Mouse (Mus musculus) activated CD4-positive, CD25-positive, alpha-beta regulatory T cell, adult 4 months (primary cell): ENCODE measurements around the gene Syt6. TPM values are rescaled to one million over a fixed set of nuclear protein-coding genes. Genes with fewer than 3 reads are reported as not detected.
"Not testable (repeated sequence)": the region's sequence is repeated elsewhere in the genome, so short reads cannot be mapped to it uniquely, and the experiment has no call there.

Experiments used
- ATAC-seq: one replicate; pipeline ENCODE4 v1.8.0; 2017
- polyA plus RNA-seq, 2 experiments: library from polyadenylated mRNA; unstranded; fragments of 100-300 nt; shearing (Covaris generic); gene quantifications; one replicate each; pipeline ENCODE4 v1.2.1; 2017

Gene Syt6
- polyA plus RNA-seq, 2 experiments from 2014 or later, result not detected

- ATAC-seq, result no peak
Measured at GRCm38 (mm10) chr3:103601561-103601960, 26.5 kb downstream of the Syt6 start.

- ATAC-seq, result no peak
Measured at GRCm38 (mm10) chr3:103606045-103606597, 31.1 kb downstream of the Syt6 start.

GRCm38 (mm10) chr3:103606660-103607595 lies 31.9 kb downstream of the Syt6 start:
- ATAC-seq, result no peak

DNA sequence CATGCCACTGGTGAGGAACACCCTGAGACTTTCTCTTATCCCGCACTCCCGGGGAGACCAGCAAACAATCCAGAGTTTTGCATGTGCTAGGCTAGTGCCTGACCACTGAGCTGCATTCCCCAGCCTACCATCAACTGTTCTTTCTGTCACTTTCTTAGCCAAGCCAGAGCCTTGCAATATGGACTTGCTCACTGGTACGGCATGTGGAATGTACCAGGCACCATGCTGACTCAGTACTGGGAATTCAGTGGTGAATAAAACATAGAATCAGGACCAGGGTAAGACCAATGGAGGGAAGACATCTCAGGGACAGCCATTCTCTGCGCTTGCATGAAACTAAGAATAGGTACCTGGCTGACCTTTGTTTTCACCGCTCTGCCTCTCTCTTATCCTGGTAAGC lies 35.2 kb downstream of the Syt6 start:
- ATAC-seq, result no peak

GRCm38 (mm10) chr3:103612636-103613355 lies 37.8 kb downstream of the Syt6 start:
- ATAC-seq, result no peak

DNA sequence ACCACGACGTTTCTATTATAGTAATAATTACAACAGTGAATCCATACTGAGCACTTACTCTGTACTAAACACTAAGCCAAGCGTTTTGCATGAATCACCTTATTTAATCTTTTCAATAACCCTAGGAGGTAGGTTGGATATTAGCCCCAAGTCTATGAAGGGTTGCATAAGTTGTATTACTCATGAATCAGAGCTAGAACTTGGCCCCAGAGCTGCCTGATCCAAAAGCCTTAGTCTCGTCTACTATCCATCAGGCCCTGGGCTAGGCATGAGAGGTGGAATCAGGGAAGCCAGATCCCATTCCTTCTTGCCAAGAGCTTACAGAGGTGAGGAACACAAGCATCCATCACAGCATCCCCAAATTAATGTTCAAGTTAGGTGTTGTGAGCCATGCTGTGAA lies 40.6 kb downstream of the Syt6 start:
- no peak for ATAC-seq

DNA sequence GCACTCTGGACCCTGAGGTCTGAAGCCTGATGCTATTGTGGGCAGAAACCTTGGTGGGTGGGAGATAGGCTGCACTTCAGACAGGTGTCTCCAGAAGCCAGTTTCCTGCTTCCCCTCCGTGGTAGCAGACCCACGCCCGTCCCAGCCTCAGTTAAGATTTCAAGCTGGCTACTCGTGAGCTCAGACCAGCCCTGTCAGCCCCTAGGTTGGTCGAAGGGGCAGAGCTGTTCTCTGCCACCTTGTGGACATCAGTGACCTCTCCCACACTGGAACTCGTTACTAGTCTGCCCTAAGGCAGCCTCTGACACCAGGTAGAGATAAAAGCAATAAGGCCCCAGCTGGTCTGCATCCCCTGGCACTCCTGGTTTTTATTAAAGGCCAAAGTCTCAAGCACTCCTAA lies 42.0 kb downstream of the Syt6 start:
- no peak for ATAC-seq

GRCm38 (mm10) chr3:103620101-103620500 lies 45.1 kb downstream of the Syt6 start:
- no peak for ATAC-seq

GRCm38 (mm10) chr3:103623893-103624470 lies 49.0 kb downstream of the Syt6 start:
- no peak for ATAC-seq

DNA sequence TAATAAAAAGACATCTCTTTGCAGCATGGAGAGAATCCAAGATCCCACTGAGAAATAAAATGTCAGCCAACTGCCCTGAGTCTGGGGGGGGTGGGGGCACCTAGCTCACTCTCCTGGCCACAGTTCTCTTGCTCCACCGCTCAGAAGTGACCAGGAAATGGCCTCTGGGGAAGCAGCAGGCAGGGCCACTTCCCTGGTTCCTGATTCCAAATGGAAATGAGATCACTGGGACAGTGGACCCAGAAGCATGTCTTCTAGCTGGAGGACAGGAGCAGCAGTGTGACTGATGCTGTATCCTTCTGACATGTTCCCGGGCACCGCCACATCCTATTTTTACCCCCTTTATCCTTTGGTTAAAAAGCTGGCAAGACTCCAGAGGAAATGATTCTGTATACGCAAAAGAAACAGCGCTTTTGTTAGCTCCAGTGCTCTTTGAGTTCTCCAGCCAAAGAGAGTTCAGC lies 49.6 kb downstream of the Syt6 start:
- no peak for ATAC-seq

GRCm38 (mm10) chr3:103625169-103625568 lies 50.1 kb downstream of the Syt6 start:
- ATAC-seq, result no peak

DNA sequence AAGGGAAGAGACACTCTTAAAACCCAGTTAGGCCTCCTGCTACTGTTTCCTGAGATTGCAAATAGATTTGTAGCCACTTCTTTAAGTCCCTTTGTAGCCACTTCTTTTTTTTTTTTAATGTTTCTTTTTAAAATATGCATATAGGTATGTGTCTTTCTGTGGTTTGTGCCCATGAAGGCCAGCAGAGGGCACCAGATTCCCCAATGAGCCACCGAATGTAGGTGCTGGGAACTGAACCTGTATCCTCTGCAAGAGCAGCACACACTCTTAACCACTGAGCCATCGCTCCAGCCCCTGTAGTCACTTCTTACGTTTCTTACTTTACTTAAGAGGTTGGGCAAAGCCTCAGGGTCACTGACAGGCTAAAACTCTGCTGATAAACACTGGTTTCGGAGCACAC lies 51.5 kb downstream of the Syt6 start:
- no peak for ATAC-seq

DNA sequence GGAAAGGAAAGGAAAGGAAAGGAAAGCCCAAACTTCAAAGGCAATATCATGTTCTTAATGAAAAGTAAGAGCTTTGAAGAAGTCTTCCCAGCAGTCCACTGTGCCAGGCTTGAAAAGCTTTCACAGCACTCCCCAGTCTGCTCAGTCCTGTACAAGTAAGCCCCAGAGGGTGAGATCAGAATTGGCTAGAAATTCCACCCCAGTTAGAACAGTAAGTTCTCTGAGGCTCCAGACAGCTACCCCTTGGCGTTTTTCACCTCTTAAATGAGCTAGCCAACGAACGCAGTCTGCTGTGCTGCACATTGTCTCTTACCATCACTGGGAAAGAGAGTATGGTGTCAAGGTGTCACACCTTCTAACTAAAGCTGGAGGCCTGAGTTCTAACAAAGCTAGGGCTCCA lies 52.6 kb downstream of the Syt6 start:
- ATAC-seq, result no peak

DNA sequence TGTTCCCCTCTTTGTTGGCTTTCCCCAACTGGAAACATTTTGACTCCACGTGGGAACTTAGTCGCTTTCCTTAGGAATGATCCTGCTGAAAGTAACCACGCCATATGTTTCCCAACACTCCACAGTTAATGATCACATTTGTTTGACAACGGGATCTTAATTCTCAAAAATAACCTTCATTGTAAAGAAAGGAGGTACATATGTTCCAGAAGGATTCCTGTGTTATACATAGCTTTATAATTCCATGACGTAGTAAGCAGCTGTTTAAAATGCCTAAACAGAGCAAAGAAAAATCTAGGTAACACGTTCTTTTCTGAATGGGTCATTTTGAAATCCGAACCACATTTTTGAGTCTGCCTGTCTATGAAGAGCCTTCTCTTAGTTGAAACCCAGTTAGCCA lies 58.1 kb downstream of the Syt6 start:
- no peak for ATAC-seq

DNA sequence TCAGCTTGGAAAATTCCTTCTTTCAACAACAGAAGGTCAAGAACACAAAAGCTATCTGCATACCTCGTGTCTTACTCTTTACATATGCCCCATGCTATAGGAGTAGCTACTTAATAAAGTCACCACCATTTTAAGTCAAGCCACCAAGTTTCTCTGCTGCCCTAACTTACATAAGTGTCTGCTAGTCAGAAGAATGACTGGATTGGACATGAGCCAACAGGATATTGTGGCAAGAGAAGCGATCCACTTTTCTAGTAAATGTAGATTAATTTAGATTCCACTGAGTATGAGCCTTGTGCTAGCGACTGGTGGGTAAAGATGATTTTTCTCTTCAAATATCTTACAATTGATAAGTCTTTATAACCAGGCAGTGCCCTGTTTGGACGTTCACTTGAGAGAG lies 58.8 kb downstream of the Syt6 start:
- ATAC-seq, result no peak

- ATAC-seq, result no peak
Measured at GRCm38 (mm10) chr3:103634256-103634655, 59.2 kb downstream of the Syt6 start.

GRCm38 (mm10) chr3:103637641-103638040 lies 62.6 kb downstream of the Syt6 start:
- ATAC-seq, result no peak

GRCm38 (mm10) chr3:103640226-103640803 lies 65.3 kb downstream of the Syt6 start:
- no peak for ATAC-seq

GRCm38 (mm10) chr3:103641301-103641700 lies 66.3 kb downstream of the Syt6 start:
- no peak for ATAC-seq

GRCm38 (mm10) chr3:103645968-103646367 lies 70.9 kb downstream of the Syt6 start, which contains the start of gene Atg4a-ps:
TSS of gene Atg4a-ps (minus strand) at chr3:103646068.
- ATAC-seq, result not testable (repeated sequence)

DNA sequence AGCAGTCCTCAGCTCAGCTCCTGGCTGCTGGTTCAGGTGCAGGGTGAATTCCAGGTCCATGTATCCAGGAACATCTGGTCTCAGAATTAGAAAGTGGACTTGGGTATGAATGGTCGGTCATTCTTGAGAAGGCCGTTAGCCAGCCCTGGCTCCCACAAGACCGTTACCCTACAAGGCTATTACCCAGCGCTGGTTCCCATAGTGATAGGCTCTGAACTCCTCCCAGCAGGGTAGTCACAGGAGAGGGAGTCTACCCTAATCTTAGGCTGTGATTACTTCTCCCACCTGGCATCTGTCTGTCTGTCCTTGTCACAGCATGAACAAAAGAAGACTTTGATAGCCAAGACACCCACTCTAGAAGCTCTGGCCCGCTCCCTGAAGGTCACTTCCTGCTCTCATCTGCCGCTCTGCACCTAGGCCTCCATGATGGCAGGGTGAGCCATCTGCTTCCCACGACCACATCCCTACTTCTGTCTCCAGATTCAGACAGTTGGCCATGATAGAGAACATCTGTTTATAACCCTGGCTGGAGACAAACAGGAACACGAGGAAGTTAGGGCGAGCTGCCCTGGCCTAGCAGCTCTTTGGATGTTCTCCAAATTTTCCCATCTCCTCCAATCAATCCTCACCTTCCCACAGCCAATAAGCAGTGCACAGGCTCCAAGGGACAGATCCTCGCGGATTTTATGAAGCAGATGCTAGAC lies 72.3 kb downstream of the Syt6 start:
- no peak for ATAC-seq

GRCm38 (mm10) chr3:103648486-103648885 lies 73.5 kb downstream of the Syt6 start:
- no peak for ATAC-seq
